Mouse (Mus musculus): Measurements from ENCODE around the gene Yy1.
A peak's percentile ranks its signal among the peaks of the same experiment; 100 is the strongest.

Yy1 gene

DNA sequence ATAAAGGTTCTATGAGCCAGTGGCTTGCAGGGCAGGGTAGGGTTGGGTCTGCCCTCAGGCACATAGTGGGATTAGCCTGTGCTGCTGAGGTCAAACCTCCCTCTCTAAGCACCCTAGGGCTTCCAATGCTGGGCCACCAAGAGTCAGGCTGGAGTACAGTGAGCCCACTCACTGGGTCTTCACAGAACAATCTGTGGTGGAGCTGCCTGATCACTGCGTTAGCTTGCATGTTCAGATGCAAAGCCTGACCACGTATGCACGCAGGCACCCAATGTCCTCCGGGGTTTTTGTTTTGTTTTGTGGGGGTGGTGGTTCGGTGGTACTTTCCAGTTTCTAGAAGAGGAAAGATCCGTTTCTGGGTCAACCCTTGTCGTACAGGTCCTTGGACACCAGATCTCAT, 64.3 kb downstream of the Yy1 start:
- Histone ChIP-seq H3K4me1 (replicated peaks; ENCODE audit: low read depth, low read length) (peaks cover 9% of the 10 kb centered on the region), H3K4me3 (replicated peaks; ENCODE audit: low read length) (no peak overlapping the region), H3K27me3 (ENCODE audit: insufficient read depth, low read length) (no peaks in the 10 kb centered on the region), H3K36me3 (ENCODE audit: insufficient read depth, low read length) (peaks cover 34% of the 10 kb centered on the region), H3K9me3 (ENCODE audit: low read length) (no peaks in the 10 kb centered on the region)
- TF ChIP-seq POU5F1 (IDR thresholded peaks at IDR 0.05; ENCODE audit: borderline replicate concordance, low read length) (no peak), NANOG (IDR thresholded peaks at IDR 0.05; ENCODE audit: borderline replicate concordance, low read length) (no peak), CTCF (conservative IDR thresholded peaks at IDR 0.05; ENCODE audit: low read length) (no peak)

DNA sequence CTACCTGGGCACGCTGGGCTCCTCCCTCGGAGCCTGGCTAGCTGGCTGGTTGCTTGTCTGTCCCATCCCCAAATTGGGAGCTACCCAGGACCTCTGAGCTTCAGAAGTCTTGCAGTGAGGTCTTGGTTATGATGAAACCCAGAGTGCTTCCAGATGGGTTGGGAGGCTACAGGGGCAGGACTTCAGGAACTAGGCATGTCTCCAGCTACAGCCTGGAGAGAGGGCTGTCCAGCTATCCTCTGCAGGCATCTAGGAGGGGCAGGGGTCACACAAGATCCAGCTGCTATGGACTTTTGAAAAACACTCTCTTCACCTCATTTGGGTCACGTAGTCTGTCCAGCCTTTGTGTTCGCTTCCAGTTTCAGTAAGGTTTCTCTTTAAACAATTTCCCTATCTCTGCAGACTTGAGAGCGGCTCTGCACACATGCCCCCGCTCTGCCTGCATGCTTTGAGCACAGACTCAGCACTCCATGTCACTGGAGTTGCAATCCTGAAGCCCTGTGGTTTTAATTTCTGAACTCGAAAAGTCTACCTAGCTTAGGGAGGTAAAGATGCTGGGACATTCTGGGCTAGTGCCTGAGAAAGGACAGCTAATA, 64.9 kb downstream of the Yy1 start:
- Histone ChIP-seq H3K9me3 (ENCODE audit: low read length) (no peaks in the 10 kb centered on the region), H3K36me3 (ENCODE audit: insufficient read depth, low read length) (peaks cover 40% of the 10 kb centered on the region), H3K4me1 (replicated peaks; ENCODE audit: low read depth, low read length) (peaks cover 9% of the 10 kb centered on the region), H3K4me3 (replicated peaks; ENCODE audit: low read length) (no peak overlapping the region), H3K27me3 (ENCODE audit: insufficient read depth, low read length) (no peaks in the 10 kb centered on the region)
- no peak for TF ChIP-seq CTCF (conservative IDR thresholded peaks at IDR 0.05; ENCODE audit: low read length)
- no peak for TF ChIP-seq POU5F1 (IDR thresholded peaks at IDR 0.05; ENCODE audit: borderline replicate concordance, low read length)
- TF ChIP-seq NANOG (IDR thresholded peaks at IDR 0.05; ENCODE audit: borderline replicate concordance, low read length) = no peak

DNA sequence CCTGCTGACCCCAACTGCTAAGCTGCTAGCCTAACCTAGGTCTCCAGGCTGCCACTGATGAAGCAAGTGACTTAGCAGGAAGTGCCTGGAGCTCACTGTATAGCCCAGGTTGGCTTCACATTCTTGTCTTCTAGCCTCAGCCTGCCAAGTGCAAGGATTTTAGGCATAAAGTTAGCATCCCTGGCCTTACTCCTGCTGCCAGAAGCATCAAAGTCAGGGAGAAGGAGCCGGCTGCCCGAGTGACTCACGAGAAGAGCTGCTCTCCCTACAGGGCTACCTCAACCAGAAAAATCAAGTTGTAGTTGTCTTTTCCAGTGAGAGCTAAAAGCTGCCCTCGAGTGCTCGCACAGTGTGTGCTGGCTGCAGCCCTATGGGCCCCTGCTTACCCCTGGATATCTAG, 65.7 kb downstream of the Yy1 start:
- TF ChIP-seq NANOG (IDR thresholded peaks at IDR 0.05; ENCODE audit: borderline replicate concordance, low read length) = no peak

DNA sequence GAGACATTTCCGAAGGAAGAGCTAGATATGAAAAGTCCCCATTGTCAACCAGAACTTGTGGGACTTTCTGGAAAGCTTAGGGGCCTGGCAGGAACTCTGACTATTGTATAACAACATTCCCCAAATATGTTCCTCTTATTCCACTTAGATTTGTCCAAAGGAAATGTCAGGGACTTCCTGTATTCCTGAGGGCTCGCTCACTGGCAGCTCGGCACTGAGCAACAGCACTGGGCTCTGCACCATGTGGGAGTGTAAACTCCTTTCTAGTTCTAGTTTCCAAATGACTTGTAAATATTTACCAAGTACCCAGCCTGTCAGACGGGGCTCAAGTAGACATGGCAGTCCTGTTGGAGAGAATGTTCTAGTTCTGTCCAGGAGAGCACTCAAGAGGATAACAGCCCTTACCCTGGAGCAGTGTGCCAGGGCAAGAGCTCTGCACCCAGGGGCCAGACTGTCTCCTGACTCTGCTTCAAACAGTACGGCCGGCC, 72.3 kb downstream of the Yy1 start:
- peaks cover 2% of the 10 kb centered on the region; the same call in 1 of the 2 replicates for H3K4me1 ChIP-seq (replicated peaks; ENCODE audit: low read depth, low read length)
- no peak overlapping the region for H3K4me3 ChIP-seq (replicated peaks; ENCODE audit: low read length)
- no peaks in the 10 kb centered on the region for H3K9me3 ChIP-seq (ENCODE audit: low read length)
- H3K27me3 ChIP-seq (ENCODE audit: insufficient read depth, low read length) = no peaks in the 10 kb centered on the region
- H3K36me3 ChIP-seq (ENCODE audit: insufficient read depth, low read length) = peaks cover 100% of the 10 kb centered on the region
- TF ChIP-seq POU5F1 (IDR thresholded peaks at IDR 0.05; ENCODE audit: borderline replicate concordance, low read length) = no peak
- TF ChIP-seq CTCF (conservative IDR thresholded peaks at IDR 0.05; ENCODE audit: low read length) = no peak
- TF ChIP-seq NANOG (IDR thresholded peaks at IDR 0.05; ENCODE audit: borderline replicate concordance, low read length) = no peak

More for the DNA sequence above, 65.7 kb downstream of the Yy1 start:
- H3K36me3 ChIP-seq (ENCODE audit: insufficient read depth, low read length) = peaks cover 48% of the 10 kb centered on the region
- no peak overlapping the region for H3K4me3 ChIP-seq (replicated peaks; ENCODE audit: low read length)
- no peaks in the 10 kb centered on the region for H3K9me3 ChIP-seq (ENCODE audit: low read length)
- peaks cover 9% of the 10 kb centered on the region for H3K4me1 ChIP-seq (replicated peaks; ENCODE audit: low read depth, low read length)
- no peaks in the 10 kb centered on the region for H3K27me3 ChIP-seq (ENCODE audit: insufficient read depth, low read length)

DNA sequence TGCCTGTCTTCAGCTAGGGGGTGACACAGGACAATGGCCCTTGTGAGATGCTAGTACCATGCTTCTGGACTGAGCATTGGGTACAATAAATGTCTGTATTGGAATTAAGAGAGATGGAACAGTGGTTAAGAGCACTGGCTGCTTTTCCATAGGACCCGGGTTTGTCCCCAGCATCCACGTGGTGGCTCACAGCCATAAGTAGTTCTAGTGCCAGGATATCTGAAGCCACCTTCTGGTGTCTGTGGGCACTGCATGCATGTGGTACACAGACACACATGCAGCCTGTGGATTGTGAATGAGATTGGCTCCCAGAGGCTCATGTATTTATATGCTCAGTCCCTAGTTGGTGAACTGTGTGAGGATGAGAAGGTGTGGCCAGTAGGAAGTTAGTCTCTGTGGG, 76.8 kb downstream of the Yy1 start:
- H3K4me1 ChIP-seq (replicated peaks; ENCODE audit: low read depth, low read length) = no peaks in the 10 kb centered on the region
- peaks cover 95% of the 10 kb centered on the region for H3K36me3 ChIP-seq (ENCODE audit: insufficient read depth, low read length)
- H3K4me3 ChIP-seq (replicated peaks; ENCODE audit: low read length) = no peak overlapping the region

More for the DNA sequence above, 76.8 kb downstream of the Yy1 start:
- Histone ChIP-seq H3K9me3 (ENCODE audit: low read length) (no peaks in the 10 kb centered on the region), H3K27me3 (ENCODE audit: insufficient read depth, low read length) (no peaks in the 10 kb centered on the region)
- TF ChIP-seq POU5F1 (IDR thresholded peaks at IDR 0.05; ENCODE audit: borderline replicate concordance, low read length) (no peak), CTCF (conservative IDR thresholded peaks at IDR 0.05; ENCODE audit: low read length) (peak; percentile 27)
